ENCODE assay signal across 11 mouse cellular contexts in genomic region chr16:30798536-30798935, GRCm38 (mm10).
"Had no signal": no experiment of that assay in that cellular context is flagged by ENCODE, and none has a peak within 500 bp of the region (broad histone marks: within the 10 kb centered on the region; RNA-seq: fewer than 3 reads in every experiment).

No protein-coding gene starts in this region.

- H3K9me3 ChIP-seq: liver, embryonic 13.5 days; midbrain, embryonic 12.5 days; neural tube, embryonic 13.5 days had no signal

- H3K4me1 ChIP-seq: midbrain, embryonic 12.5 days had no signal

- H3K27me3 ChIP-seq: limb, embryonic 13.5 days; liver, embryonic 13.5 days; midbrain, embryonic 12.5 days; neural tube, embryonic 13.5 days had no signal

- H3K36me3 ChIP-seq: limb, embryonic 13.5 days; liver, embryonic 13.5 days; midbrain, embryonic 12.5 days; neural tube, embryonic 13.5 days had no signal

- ATAC-seq: intestine, embryonic 16.5 days; midbrain, embryonic 16.5 days had no signal

- H3K4me2 ChIP-seq: limb, embryonic 13.5 days; liver, embryonic 13.5 days; midbrain, embryonic 12.5 days; neural tube, embryonic 13.5 days had no signal

- H3K27ac ChIP-seq: layer of hippocampus, adult 2 months; limb, embryonic 13.5 days; liver, embryonic 13.5 days; midbrain, embryonic 12.5 days had no signal

- DNase-seq: liver, embryonic 13.5 days; lung, adult 18-20 months; retina, postnatal 1 day; thymus, adult 2 months; thymus, postnatal 25 days had no signal

- H3K4me3 ChIP-seq: layer of hippocampus, adult 2 months; limb, embryonic 13.5 days; liver, embryonic 13.5 days; midbrain, embryonic 12.5 days; neural tube, embryonic 13.5 days had no signal

- H3K9ac ChIP-seq: limb, embryonic 13.5 days; liver, embryonic 13.5 days; midbrain, embryonic 12.5 days; neural tube, embryonic 13.5 days had no signal
